Mouse (Mus musculus): ENCODE measurements around the gene Sik2.

Sik2 gene

GRCm38 (mm10) chr9:51008841-51009655 is at the start of gene Sik2:
TSS of gene Sik2 (minus strand) at chr9:51009073.
- DNase-seq (ENCODE audit: low spot score), result peak; percentile 89

DNA sequence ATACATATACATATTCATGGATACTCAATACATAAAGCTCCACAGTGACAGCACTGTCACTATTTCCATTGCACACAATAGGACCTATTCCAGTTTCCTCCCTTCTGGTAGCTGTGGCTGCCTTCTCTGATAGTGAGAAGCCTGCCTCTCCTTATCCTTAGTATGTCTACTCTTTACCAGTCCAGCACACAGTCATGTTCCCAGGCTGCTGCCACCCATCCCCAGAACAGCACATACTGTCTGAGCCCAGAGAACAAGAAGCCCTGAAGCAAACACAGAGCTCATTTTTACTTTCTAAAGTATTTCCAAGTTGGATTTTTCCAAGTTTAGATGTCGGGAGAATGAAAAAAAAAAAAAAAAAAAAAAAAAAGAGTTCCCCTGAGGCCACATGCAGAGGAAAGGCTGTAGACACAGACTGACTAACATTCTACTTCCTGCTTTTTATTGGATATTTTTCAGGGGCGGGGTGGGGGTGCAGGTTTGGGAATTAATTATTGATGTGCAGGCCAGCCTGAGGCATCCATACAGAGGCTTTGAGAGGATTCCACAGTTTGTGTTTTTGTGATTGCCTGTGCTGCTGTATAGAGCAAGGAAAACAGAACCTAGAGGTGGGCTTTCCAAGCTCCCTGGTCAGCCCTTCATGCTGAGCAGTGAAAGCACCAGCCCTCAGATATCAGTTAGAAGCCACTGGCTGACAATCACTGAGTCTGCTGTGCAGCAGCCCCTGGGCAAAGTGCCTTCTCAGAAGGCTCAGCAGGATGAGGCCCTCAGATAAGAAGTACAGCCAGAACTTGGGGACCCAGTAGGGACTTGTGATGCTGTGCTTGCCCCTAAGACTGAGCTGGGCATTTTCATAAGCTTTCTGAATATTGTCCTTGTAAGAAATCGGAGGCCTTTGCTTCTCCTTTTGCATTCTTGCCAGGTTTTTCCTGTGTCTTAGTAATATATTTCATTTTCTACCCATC is 47.8 kb upstream of the Sik2 start:
- no peak for DNase-seq (ENCODE audit: low spot score)

- DNase-seq (ENCODE audit: low spot score), result no peak
These were observed 43.3 kb upstream of the Sik2 start for GRCm38 (mm10) chr9:51052180-51052579.

- DNase-seq (ENCODE audit: low spot score), result no peak
These were observed 33.3 kb upstream of the Sik2 start for GRCm38 (mm10) chr9:51042136-51042535.

GRCm38 (mm10) chr9:51041491-51041980 is 32.7 kb upstream of the Sik2 start:
- DNase-seq (ENCODE audit: low spot score), result no peak

DNA sequence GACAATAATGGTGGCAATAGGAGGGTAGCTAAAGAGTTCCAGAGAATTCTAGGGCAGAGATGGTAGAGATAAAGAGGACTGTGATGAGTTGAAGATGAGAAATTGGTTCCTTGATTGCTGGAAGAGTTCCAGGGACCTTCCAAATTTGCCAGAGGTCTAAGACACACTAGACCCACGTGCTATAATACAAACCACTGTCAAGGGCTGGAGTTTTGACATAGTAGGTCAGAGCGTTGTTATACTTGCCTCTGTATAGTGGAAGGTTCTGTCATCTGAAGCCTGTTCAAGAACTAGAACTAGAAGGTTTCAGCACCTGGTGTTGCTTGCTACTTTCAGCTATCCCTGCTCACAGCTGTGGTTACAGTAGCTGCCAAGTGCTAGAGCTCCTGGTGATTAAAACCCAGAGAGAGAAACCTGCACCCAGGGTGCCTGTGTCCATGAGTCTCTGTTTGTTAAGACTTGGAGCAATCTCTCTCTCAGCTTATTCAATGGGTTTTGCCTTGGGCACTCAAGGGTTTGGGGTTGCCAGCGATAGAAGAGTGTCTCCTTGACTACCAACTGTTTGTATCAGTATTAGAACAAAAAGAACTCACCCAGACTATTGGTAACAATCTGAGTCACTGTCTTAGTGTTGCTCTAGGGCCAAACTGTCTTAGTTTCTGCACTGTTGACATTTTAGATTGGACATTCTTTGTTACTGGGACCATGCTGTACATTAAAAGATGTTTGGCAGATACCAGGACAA is 24.1 kb upstream of the Sik2 start:
- DNase-seq (ENCODE audit: low spot score), result no peak

GRCm38 (mm10) chr9:51032291-51032690 is 23.4 kb upstream of the Sik2 start:
- no peak for DNase-seq (ENCODE audit: low spot score)

DNA sequence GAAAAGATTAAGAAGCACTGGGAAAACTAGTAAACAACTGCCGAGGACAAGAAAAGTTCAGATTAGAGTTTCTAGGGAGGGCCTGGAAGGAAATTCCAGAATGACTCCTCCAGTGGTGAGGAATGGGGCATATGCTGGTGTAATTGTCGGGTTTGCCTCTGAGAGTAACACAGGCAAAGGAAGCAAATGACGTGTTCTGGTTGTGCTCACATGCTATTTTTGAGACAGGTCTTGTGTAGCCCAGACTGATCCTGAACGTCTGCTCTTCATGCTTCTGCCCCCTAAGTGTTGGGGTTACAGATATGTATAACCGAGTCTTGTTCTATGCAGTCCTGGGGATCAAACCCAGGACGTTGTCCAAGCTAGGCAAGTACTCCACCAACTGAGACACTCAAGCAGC is 22.7 kb upstream of the Sik2 start:
- DNase-seq (ENCODE audit: low spot score), result no peak

- no peak for DNase-seq (ENCODE audit: low spot score)
These were observed 21.3 kb upstream of the Sik2 start for GRCm38 (mm10) chr9:51030147-51030546.

DNA sequence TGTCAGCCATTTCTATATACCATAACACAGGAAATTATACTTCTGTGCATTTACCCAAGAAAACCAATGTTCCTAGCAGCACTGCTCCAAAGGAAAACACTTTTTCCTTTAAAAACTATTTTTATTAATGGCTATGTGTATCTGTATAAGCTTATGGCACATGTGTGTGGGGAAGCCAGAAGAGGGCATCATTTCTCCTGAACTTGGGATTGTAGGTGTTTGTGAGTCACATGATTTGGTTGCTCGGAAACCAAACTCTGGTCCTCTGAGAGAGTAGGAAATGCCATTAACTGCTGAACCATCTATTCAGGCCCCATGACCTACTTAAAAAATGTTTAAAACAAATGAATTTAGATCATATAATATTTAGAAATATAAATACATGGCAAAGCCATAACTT is 18.1 kb upstream of the Sik2 start:
- DNase-seq (ENCODE audit: low spot score), result no peak

GRCm38 (mm10) chr9:51021123-51021795 is 12.4 kb upstream of the Sik2 start:
- DNase-seq (ENCODE audit: low spot score), result no peak

DNA sequence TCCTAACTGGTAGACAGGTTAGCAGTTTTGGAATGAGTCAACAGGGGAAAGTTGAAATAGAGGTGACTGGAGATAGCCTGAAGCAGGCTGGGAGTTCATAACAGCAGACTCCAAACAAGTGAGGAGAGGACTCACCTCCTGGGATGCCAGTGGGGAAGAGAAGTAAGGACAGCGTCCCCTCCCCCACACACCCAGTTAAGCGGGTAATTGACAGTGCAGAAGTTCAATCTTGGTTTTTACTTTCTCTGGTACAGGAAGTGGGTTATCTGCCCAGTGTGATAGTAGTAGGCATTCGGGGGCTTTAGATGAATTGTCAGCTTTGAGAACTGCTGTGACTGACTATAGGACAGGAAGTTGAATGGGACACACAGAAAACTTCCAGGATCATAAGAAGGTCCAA is 11.5 kb upstream of the Sik2 start:
- no peak for DNase-seq (ENCODE audit: low spot score)

GRCm38 (mm10) chr9:51019670-51020069 is 10.8 kb upstream of the Sik2 start:
- DNase-seq (ENCODE audit: low spot score), result no peak

- no peak for DNase-seq (ENCODE audit: low spot score)
These were observed 6.9 kb upstream of the Sik2 start for GRCm38 (mm10) chr9:51015732-51016131.

DNA sequence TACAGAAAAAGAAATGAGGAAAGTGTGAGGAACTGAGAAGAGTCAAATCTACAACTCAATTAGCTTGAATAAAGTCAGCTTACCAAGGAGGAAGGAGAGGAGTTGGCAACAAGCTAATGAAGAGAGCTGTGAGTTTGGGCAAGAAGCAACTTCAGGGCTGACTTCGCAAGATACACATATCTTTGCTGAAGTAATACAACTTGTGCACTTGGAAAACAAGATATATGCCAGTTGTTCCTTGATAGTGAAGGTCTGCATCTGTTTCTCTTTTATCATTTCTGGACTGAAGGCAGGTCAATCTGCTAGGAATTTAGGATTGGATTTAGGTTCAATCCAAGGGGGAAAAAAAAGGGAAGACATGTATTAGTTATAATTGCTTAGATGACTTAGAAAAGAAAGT is 4.8 kb upstream of the Sik2 start:
- DNase-seq (ENCODE audit: low spot score), result no peak

DNA sequence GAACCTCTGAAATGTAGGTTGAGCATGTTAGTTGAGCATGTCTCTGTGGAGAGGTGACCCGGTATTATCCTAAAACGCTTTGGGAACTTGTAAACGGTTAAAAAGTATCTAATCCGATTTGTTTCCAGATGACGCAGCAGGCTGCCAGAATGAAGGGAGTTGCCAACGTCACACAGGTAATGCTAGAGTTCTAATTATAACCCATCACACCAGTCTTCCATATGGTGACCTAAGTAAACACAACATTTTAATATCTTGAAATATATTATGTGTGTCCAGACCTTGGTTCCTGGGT is 730 bp upstream of the Sik2 start:
- DNase-seq (ENCODE audit: low spot score), result no peak

GRCm38 (mm10) chr9:51008068-51008840 is 619 bp downstream of the Sik2 start:
- no peak for DNase-seq (ENCODE audit: low spot score)

DNA sequence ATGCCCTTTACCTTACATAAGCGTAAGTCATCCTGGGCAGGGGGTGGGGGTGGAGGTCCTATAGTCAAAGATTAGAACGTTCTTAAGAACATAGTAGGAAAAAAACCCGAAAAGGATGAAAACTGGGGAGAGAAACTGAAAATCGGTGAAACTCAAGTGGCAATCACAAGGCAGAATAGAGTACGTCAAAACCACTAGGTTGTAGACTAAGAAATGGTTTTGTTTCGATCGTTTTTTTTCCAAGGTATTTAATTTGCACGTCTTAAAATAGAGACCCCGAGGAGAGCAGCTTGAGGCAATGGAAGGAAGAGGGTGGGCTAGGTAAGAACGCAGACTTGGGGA is 1.2 kb downstream of the Sik2 start:
- DNase-seq (ENCODE audit: low spot score), result no peak

DNA sequence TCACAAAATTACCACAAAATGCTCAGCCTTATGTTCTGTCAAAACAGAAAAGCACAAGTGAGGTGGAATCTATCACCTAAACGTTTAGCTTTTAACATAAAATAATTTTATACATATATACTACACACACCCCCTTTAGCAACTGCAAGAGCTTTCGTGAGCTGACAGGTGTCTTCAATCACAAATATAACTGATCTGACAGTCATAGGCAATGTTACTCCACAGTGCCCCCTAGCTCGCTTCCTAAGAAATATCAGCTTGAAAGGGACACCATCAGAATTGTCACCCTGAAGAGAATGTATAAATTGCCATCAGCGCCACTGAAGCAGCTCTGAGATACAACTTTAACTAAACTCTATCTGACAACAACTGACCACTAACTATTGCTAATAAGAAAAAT is 2.0 kb downstream of the Sik2 start:
- DNase-seq (ENCODE audit: low spot score), result no peak

- no peak for DNase-seq (ENCODE audit: low spot score)
These were observed 4.8 kb downstream of the Sik2 start for GRCm38 (mm10) chr9:51004062-51004461.

DNA sequence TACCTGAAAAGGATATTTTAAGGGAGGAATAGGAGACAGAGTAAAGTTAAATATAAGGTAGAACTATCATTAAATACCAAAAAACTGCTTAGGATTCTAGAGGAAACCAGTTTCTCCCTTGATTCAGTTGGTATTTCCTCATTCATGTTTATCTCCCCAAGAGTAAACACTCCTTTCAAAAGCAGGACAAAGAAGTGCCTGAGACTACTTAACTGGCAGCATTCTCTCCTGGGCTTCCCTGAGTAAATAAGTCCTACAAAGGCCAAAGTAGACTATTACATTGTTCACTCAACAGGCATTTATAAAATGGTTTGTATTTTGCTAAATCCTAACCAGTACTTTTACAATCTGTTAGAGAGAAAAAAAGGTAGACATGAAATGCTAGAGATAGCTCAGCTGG is 22.2 kb downstream of the Sik2 start:
- DNase-seq (ENCODE audit: low spot score), result no peak

Measured in ovary, adult 18-20 months (tissue).